Comparison of ENCODE assay signal across 8 mouse cellular contexts in the genomic region with DNA sequence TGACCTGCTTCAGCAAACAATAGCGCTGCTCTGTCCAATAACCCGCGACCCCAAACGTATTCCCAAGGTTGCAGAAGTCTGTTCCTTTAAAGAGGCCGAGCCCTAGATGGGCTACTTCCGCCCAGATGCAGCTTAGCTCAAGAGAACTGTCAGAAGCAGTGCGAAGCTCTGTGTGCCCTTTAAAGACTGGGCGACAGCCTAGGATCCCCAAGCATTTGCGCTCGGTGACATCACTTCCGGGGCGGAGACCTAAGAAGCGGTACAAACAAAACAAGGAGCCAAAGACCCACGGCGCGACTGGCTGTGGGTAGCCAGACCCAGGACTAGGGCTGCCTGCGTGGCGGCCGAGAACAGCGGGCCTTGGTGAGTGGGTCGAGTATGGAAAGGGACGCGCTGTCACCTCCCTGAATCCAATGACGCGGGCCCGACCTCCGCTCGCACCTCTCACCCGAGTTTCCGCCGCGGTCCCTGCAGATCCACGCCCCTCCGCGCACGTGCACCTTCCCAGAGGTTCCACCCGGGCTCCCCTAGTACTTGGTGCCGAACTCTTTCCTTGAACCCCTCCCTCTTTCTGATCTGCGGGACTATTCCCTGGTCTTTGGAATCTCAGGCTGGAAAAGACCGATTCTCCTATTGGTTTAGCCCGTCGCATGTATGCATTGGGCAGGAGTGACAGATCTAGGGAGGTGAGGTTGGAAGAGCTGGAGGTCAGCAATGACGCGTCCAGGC. TPM values are rescaled to one million over a fixed set of nuclear protein-coding genes. Genes with fewer than 3 reads are reported as not detected.
A peak's percentile ranks its signal among the peaks of the same experiment; 100 is the strongest.
DNase-seq lines count a peak whose midpoint lies in the region; ATAC-seq lines count a peak whose summit lies in the region.

Gene Kyat1, minus strand, starts transcription at position 219 of the 729 bp plus-strand sequence.

- H3K36me3 ChIP-seq in heart, embryonic 13.5 days: no peaks in the 10 kb centered on the region
- H3K36me3 ChIP-seq in liver, embryonic 12.5 days: no peaks in the 10 kb centered on the region
- H3K36me3 ChIP-seq in stomach, embryonic 15.5 days: no peaks in the 10 kb centered on the region

- H3K4me2 ChIP-seq in heart, embryonic 13.5 days: peak within 1 kb of the TSS; percentile 94
- H3K4me2 ChIP-seq in liver, embryonic 12.5 days: peak within 1 kb of the TSS; percentile 92
- peak within 1 kb of the TSS; percentile 85 for H3K4me2 ChIP-seq in stomach, embryonic 15.5 days

- peak within 1 kb of the TSS; percentile 88 for H3K9ac ChIP-seq in heart, embryonic 13.5 days
- H3K9ac ChIP-seq in liver, embryonic 12.5 days: peak within 1 kb of the TSS; percentile 77
- peak within 1 kb of the TSS; percentile 23 for H3K9ac ChIP-seq in stomach, embryonic 15.5 days

- H3K27ac ChIP-seq in brown adipose tissue, adult 24 weeks (replicated peaks; ENCODE audit: low read depth, low read length): peak within 1 kb of the TSS; percentile 74
- peak within 1 kb of the TSS; percentile 82 for H3K27ac ChIP-seq in heart, embryonic 13.5 days (replicated peaks)
- H3K27ac ChIP-seq in liver, embryonic 12.5 days: peak within 1 kb of the TSS; percentile 81
- peak within 1 kb of the TSS; percentile 88 for H3K27ac ChIP-seq in stomach, embryonic 15.5 days

- H3K9me3 ChIP-seq in heart, embryonic 13.5 days: no peaks in the 10 kb centered on the region
- no peaks in the 10 kb centered on the region for H3K9me3 ChIP-seq in liver, embryonic 12.5 days (replicated peaks)
- no peaks in the 10 kb centered on the region for H3K9me3 ChIP-seq in stomach, embryonic 15.5 days

- ATAC-seq in heart, embryonic 13.5 days (ENCODE audit: extremely low read depth, insufficient number of reproducible peaks, low FRiP score, low TSS enrichment): peak; percentile 85
- peak; percentile 90 for ATAC-seq in liver, embryonic 12.5 days
- ATAC-seq in stomach, embryonic 15.5 days (ENCODE audit: insufficient read depth, low FRiP score, low read depth): peak; percentile 94

- under 1% methylated on average over 44 of the region's 44 CpGs for WGBS in heart, embryonic 13.5 days
- whole genome bisulfite sequencing in liver, embryonic 12.5 days (ENCODE audit: insufficient replicate concordance): 1% methylated on average over 44 of the region's 44 CpGs
- WGBS in stomach, embryonic 15.5 days: under 1% methylated on average over 44 of the region's 44 CpGs

- peak within 1 kb of the TSS; percentile 88 for H3K4me3 ChIP-seq in brown adipose tissue, adult 24 weeks (ENCODE audit: insufficient read depth, low read depth, low read length)
- H3K4me3 ChIP-seq in heart, embryonic 13.5 days: peak within 1 kb of the TSS; percentile 81
- H3K4me3 ChIP-seq in liver, embryonic 12.5 days: peak within 1 kb of the TSS; percentile 80
- peak within 1 kb of the TSS; percentile 63 for H3K4me3 ChIP-seq in stomach, embryonic 15.5 days (replicated peaks)

- DNase-seq in CD4-positive, CD25-positive, alpha-beta regulatory T cell, adult 2 months (ENCODE audit: low read depth, low spot score): peak; percentile 97
- DNase-seq in fat pad, adult 2 months (ENCODE audit: extremely low read depth, low read depth, low spot score): peak; percentile 63
- DNase-seq in kidney, postnatal 10 days: peak; percentile 97
- DNase-seq in natural killer cell, adult 2 months (ENCODE audit: low spot score in 2 of 2): peak; percentile 91 to 93

- H3K27me3 ChIP-seq in heart, embryonic 13.5 days (replicated peaks): no peaks in the 10 kb centered on the region
- H3K27me3 ChIP-seq in liver, embryonic 12.5 days (replicated peaks): no peaks in the 10 kb centered on the region
- no peaks in the 10 kb centered on the region for H3K27me3 ChIP-seq in stomach, embryonic 15.5 days (replicated peaks)

- H3K4me1 ChIP-seq in brown adipose tissue, adult 24 weeks (ENCODE audit: control insufficient read depth, insufficient read depth, insufficient read length, low read length): peaks cover 3% of the 10 kb centered on the region; the same call in 1 of the 2 replicates
- peaks cover 19% of the 10 kb centered on the region for H3K4me1 ChIP-seq in heart, embryonic 13.5 days
- peaks cover 31% of the 10 kb centered on the region for H3K4me1 ChIP-seq in liver, embryonic 12.5 days
- H3K4me1 ChIP-seq in stomach, embryonic 15.5 days: peaks cover 13% of the 10 kb centered on the region

RNA-seq across cellular contexts. Expression of gene Kyat1, which starts in this region (rescaled TPM):
- 17.4 and 19.1 TPM in 2 replicates for polyA plus RNA-seq in brown adipose tissue, adult 24 weeks (2012; ENCODE audit: insufficient read depth, insufficient read length, missing spikeins)
- 16.3 and 17.2 TPM in 2 replicates for polyA plus RNA-seq in heart, embryonic 13.5 days (2015; fragmentation: Nextera tagmentation; extraction: Ambion mirVana)
- 11.3 and 11.4 TPM in 2 replicates for polyA plus RNA-seq in liver, embryonic 12.5 days (2016; fragmentation: Nextera tagmentation; extraction: Ambion mirVana)
- 16.2 and 17.4 TPM in 2 replicates for polyA plus RNA-seq in stomach, embryonic 15.5 days (2015; fragmentation: Nextera tagmentation; extraction: Ambion mirVana)

Comparison
In these comparisons a context has a peak if more than half of its experiments do, and no peak if none do; other contexts are left out.
1. Peak in every context shown above with its lines: DNase-seq, ATAC-seq, H3K4me3 ChIP-seq and H3K27ac ChIP-seq.
2. H3K9ac ChIP-seq: peak in every context shown above with its lines; median percentile 88 in heart, embryonic 13.5 days; 77 in liver, embryonic 12.5 days; 23 in stomach, embryonic 15.5 days.